Mouse (Mus musculus) adipocyte (in vitro differentiated cells): ENCODE measurements around the gene Ptpn4.
A peak's percentile ranks its signal among the peaks of the same experiment; 100 is the strongest.

Experiments used
- DNase-seq: peaks from one replicate; pipeline ENCODE4 v3.0.0-alpha.2; 2016; ENCODE audit warnings: low spot score

Ptpn4 gene

DNA sequence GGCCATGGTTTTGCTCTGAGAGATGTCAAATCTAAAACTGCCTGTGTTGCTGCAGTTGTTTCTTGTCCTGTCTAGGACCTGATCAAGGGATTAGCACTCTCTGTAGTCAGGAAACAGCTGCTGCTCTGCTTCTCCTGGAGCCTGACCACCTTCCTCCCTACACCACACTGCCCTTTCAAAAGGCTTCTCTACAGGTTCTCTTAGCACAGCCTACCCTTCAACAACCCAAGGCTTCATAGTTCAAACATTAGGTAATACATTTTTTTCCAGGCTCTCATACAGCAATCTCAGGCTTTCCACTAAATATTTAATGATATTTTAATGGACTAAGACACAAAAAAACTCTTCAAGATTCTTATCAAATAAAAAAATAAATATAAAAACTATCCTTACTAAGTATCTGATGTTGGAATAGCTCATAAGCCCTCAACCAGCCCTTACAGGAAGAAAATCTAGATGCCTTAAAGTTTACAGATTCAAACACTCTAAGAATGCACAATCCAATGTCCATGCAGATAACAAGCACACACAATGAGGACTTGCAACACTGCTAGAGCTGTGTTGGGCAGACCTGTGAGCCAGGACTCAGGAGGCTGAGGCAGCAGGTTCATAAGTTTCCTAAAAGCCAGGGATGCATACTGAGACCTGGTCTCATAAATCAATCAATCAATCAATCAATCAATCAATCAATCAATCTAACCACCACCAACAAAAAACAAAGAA lies 196.2 kb downstream of the Ptpn4 start:
- no peak for DNase-seq

DNA sequence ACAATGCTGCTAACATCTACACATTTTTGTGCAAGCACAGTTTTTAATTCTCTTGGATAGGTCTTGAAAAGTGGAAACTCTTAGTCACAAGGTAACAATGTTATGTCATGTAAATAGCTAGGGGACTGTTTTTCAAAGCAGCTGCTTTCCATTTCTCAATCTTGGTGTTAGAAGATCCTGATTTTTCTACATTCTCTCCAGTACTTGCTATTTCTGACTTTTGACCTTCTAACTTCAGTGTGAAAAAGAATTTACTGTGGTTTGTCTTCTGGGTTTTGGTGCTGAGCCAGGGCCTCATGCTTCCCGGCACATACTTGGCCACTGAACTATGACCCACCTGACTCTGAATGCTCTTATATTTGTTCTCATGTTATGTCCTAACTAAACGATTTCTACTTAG lies 197.4 kb downstream of the Ptpn4 start:
- peak; percentile 85 for DNase-seq

DNA sequence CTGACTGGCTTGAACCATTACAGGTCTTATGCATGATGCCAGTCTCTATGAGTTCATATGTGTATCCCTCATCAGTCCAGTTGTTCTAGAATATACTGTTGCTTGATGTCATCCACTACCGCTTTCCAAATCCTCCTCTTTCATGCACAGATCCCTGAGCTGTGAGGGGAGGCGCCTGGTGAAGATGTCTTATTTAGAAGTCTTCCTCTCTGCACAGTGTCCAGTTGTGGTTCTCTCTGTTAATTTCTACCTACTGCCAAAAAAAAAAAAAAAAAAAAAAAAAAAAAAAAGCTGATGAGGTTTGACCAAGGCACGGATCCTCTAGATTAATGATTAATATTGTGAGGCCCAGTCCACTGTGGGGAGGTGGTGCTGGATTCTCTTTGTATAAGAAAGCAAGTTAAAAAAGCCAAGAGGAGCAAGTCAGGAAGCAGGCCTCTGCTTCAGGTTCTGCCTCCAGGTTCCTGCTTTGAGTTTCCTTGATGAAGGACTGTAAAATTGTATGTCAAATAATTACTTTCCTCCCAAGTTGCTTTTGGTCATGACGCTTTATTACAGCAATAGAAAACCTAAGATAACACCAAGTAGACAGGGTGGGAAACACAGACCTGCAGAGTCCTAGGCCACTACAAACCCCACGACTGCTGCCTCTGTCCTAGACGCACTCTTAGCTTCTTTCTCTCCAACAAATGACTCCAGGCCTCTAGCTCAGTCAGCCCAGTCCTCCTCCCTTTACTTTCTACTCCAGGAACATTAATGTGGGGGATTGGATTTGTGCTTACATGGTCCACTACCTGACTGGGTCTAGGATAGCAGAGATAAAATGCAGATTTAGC lies 200.0 kb downstream of the Ptpn4 start:
- DNase-seq: no peak

DNA sequence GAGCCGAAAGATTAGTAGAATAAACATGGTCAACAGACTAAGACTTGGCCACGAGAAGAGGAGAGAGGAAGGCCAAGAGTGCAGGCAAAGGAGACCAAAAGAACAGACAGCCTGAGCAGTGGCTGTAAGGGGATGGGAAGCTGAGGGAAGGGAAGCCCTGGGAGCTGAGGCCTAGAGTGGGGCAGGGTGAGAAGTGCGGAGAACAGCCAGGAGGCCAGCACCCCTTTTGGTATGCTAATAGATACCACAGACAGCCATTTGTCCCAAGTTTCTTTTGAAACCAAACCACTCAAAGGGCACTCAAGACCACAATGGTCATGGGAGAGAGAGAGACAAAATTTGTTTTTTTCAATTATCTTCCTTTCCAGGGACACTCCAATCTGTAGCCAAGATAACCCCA lies 202.7 kb downstream of the Ptpn4 start:
- DNase-seq: no peak

DNA sequence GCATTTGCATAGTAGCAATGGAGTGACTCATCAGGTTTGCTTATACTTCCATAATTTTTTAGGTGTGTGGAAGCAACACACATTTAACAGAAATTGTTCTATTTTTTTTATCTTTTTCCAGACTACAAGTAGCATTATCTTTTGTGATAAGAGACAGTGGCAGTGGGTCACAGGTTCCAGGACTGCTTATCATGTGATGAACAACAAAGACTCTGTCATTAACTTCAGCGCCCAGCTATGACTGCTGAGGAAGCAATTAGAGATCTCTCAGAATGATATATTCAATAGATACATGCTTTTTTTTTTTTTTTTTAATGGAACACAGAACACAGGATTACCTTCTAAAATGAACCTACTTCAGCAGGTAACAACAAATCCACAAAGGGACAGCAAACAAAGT lies 207.0 kb downstream of the Ptpn4 start:
- DNase-seq: no peak

DNA sequence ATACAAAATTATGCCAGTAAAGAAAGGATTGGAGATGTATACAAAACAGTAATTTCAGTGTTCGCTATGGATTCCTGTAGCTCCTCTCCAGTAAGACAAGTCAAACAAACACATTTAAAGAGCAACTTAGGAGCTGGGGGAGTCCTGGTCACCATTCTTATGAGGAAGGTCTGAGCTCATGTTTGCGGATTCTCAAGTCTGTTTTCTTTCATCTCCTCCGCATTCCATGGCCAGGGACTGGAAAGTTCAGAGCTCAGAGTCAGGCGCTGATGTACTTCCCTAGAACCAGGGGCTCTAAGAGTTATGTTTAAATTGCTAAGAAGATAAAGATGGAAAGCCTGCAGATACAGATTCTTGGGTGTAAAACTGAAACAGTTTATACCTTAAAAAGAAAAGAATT lies 210.6 kb downstream of the Ptpn4 start:
- no peak for DNase-seq

DNA sequence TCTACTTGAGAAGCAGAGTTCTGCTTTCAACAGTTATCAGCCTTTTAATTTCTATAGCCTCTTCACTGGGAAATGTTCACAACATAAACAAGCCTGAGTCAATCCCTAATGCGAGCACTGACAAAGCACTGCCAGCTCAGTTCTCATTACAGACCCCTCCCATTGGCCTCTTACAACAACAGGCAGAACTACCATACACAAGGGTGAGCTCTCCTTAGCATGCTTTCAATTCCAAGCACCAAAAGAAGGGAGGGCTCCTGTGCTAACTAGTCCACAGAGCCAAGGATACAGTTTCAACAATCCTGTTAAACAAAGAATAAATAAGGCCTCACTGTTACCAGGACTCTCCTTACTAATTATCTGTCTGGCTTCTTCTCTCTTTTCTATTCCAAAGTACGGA lies 213.0 kb downstream of the Ptpn4 start:
- peak; percentile 39 for DNase-seq

DNA sequence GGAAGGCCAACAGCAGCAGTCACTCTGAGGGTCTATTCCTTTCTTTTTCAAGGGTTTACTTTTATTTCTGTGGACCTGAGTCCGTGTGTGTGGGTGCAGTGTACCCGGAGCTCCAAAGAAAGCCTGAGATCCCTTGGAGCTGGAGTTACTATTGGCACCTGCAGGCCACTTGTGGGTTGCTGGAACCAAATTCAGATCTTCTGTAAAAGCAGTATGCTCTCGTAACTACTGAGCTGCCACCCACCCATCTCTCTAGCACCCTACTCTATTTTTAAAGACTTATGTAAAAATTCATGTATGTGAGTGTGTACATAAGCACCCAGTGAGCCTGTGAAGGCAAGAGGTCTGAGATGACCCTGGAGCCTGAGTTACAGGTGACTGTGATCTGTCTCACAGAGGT lies 232.0 kb downstream of the Ptpn4 start:
- no peak for DNase-seq
